Mouse (Mus musculus) lung, postnatal 14 days (tissue): Measurements from ENCODE around the gene Wdr4.
A peak's percentile ranks its signal among the peaks of the same experiment; 100 is the strongest.

ENCODE experiments used
- DNase-seq: peaks from one replicate; pipeline ENCODE4 v3.0.0; 2021

Gene Wdr4

GRCm38 (mm10) chr17:31492416-31492815 lies 27.4 kb downstream of the Wdr4 start:
- peak; percentile 83 for DNase-seq

DNA sequence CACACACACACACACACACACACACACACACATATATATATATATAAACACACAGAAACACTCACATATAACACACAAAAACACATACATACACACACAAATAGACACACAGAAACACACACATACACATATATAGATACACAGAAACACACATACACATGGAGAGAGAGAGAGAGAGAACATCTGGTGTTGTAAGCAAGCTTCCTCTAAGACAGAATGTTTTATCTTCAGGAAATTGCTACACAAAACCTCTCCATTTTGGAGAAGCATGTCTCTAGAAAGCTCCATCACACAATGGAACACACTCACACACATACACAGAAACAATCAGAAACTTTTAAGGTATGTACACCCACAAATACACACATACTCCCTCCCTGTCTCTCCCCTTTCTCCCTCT lies 28.4 kb downstream of the Wdr4 start:
- no peak for DNase-seq

DNA sequence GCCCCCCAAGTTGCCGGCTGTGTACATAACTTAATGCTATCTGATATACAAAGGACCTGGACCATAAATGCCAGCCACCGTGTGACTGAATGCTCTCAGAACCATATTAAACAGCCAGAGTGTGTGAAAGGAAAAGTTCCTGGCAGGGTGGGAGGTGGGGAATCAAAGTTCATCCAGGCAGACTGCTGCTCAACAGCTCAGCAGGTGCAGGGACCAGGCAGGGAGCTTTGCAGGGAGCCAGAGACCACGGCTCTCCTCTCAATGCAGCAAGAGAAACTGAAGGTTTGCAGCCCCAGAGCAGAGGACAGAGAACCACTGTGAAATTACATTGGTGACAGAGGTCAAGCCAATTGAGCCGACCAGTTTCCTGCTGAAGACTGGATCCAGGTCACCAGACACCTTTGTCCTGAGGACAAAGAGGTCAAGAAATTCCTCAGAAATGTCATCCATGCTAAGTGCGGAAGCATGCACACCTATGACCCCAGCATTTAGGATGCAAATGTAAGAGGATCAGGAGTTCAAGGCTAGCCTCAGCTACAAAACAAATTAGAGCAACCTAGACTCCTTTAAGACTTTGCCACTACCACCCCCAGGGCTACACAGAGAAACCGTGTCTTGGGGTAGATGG lies 32.2 kb downstream of the Wdr4 start:
- no peak for DNase-seq

DNA sequence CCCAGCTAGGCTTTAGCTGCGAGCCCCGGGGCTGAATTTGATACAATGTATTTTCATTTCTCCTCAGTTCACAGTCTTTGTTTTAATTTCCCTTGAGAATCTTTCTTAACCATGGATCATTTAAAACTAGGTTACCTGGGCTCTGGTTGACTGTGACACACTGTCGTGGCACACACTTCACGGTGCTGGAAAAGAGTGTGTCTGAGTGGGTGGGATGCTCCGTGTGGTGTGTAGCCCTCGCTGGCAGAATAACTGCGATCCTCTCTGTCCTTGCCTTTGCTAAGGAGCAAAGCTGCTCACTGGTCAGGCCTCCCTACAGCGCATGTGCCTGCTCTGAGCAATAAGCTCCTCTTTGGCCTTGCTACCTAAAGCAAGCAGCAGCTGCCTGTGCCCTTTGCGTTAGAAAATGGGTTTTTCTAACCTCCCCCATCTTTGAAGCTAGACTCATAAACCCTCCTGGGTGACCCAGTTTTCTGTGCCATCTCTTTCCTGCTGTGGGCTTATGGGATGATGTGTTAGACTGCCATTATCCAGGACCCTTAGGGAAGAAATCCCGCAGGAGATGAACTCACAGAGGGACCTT lies 33.1 kb downstream of the Wdr4 start:
- DNase-seq: no peak

- no peak for DNase-seq
Measured at GRCm38 (mm10) chr17:31479108-31479844, 40.5 kb downstream of the Wdr4 start.

DNA sequence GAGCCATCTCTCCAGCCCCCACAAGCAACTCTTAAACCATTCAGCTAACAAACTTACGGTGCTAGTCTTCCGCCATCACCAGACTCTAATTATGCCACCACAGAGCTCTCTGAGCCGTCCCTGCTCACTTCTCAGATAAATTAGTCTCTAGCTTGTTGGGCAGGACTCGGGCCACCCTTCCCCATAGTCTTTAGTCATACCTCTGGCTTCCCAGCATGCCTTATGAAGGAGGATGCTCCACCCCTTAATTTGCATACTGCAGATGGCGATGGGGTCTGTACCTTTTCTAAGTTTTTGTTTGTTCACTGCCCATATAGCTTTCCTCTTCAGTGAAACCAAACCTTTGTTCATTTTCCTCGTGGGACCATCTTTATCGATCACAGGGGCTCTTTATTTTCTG lies 41.2 kb downstream of the Wdr4 start:
- DNase-seq: no peak

DNA sequence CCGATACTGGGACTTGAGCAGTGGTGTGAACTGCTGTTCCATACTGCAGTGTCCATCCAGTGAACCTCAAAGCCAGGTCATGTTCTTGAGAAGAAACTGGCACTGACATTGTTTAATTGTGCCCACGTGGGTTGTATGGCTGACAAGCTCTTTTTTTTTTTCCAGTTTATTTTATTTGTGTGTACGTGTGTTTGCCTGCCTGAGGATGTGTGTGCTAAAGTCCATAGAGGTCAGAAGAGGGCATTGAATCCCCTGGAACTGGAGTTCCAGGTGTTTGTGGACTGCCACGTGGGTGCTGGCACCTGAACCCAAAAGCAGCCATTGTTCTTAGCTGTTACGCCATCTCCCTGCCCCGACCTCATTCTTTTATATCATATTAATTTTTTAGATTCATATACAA lies 45.4 kb downstream of the Wdr4 start:
- no peak for DNase-seq

GRCm38 (mm10) chr17:31470766-31471418 lies 48.9 kb downstream of the Wdr4 start:
- no peak for DNase-seq

DNA sequence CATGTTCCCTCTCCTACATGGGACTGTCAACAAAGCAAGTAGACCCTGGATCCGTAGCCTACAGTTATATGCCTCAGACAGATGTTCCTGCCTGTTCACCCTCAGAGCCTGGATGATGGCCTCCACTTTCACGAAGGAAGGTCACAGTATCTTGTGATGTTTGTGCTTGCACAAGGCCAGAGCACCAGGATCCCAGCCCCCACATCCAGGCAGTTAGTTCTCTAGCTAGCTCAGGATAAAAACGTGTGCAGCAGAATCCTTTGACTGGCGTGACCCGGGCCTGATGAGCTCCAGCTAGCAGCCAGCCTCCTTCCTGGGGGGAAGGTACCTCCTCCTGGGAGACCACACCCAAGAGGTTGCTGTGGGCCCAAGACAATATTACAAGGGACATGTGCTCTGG lies 51.3 kb downstream of the Wdr4 start:
- no peak for DNase-seq

GRCm38 (mm10) chr17:31466854-31467253 lies 52.9 kb downstream of the Wdr4 start:
- DNase-seq: no peak

DNA sequence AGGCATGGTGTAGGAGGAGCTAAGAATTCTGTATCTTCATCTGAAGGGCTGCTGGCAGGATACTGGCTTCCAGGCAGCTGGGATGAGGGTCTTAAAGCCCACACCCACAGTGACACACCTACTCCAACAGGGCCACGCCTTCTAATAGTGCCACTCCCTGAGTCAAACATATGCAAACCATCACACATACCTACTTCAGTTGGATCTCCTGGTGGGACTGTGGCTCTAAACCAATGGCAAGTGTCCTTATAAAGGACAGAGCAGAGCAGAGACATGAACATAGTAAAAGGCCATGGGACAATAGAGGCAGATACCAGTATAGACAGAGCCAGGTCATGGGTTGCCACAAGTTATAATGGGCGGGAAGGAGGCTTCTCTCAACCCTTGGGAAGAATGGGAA lies 57.3 kb downstream of the Wdr4 start:
- no peak for DNase-seq

DNA sequence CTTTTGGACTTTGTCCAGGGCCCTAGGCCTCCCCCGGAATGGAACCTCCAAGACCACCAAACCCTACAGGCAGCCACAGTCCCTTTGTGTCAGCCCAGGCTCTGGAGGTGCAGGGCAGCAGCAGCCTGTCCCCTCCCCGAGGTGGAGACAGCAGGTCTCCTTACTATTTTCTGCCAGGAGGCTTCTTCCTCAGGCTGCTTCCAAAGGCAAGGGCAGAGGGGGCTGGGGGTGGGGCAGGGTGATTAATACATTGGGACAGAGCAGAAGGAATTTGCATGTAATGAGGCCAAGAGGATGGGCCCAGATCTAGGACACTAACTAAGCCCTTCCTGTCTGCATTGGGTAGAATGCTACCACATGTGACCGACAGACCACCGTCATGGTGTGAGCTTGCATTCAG lies 59.4 kb downstream of the Wdr4 start:
- no peak for DNase-seq

- peak; percentile 82 for DNase-seq
Measured at GRCm38 (mm10) chr17:31456723-31457567, 62.8 kb downstream of the Wdr4 start.

- DNase-seq: no peak
Measured at GRCm38 (mm10) chr17:31454056-31454455, 65.7 kb downstream of the Wdr4 start.

DNA sequence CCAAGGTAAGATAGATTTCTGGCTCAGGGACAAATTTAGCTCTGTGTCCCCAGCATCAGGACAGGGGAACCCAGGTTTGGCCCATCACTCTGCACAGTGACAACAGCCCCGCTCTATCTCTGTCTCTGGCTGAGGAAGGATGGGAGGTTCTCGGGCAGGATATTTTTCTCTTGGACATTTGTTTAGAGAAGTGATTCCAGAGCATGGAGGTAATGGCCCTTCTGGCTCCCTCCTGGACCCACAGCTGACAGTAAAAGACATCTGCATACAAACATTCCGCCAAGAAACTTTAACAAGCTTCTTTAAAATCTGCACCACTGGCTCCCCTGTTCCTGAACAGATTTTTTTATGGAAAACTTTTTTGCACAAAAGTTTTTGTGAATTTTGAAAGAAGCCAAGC lies 66.3 kb downstream of the Wdr4 start:
- DNase-seq: peak; percentile 32

DNA sequence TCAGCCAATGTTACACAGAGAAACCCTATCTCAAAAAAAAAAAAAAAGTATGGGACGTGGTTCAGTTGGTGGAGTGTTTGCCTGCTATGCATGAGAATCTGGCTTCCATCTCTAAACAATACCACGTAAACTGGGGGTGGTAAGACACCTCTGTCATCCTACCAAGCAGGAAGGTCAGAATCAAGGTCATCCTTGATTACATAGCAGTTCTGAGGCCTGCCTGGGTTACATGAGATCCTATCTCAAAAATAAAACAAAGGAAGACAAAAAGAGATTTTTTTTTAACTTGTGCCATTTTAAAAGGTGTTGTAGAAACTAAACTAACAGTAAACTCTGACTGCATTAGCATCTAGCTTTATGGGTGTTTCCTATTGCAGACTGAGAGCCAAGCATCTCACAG lies 67.0 kb downstream of the Wdr4 start:
- DNase-seq: no peak

- DNase-seq: no peak
Measured at GRCm38 (mm10) chr17:31451179-31451708, 68.5 kb downstream of the Wdr4 start.

DNA sequence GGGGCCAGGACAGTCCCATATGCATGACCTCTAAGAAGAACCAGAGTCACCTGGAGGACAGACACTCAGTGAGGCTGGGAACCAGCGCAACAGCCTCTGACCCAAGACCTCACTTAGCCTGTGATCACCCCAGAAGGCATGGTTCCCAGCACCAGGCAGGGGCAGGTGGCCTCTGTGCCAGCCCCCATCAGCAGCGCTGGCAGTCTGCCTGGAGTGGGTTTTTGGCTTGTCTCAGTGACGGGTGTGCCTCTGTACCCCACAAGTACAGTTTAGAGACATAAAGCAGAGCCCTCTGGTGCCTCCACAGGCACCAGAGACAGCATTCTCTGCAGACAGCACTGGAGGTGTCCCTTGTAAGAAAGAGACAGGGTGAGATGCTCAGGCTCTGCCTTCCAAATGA lies 69.6 kb downstream of the Wdr4 start:
- DNase-seq: no peak

DNA sequence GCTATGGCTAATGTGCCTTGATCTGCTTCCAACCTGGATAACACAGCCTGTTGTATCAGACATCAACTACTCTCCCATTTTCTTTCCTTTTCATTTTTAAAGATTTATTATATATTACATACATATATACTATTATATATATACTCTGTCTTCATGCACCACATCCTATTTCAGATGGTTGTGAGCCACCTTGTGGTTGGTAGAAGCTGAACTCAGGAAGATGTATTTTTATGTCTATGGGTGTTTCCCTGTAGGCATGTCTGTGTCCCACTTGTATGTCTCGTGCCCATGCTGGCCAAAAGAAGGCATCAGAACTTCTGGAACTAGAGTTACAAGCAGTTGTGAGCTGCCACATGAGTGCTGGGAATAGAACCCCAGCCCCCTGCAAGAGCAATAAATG lies 71.3 kb downstream of the Wdr4 start:
- DNase-seq: no peak

DNA sequence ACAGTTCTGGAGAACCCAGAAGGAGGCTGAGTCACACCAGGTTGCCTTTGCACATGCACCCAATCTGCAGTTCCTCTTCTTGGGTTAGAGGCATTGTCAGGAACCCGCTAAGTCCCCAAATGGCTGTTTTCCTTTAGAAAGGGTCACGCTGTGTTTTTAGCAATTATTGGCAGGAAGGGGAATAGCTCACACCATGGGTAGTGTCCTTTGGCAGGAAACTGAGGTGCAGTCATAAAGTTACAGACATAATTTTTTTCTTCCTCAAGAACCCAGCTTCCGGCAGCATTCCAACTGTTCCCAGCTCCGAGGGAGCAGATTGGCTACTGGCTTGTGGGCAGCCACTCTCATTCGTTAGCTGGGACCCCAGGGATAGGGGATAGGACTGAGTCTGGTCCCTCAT lies 72.0 kb downstream of the Wdr4 start:
- DNase-seq: no peak

- DNase-seq: peak; percentile 63
Measured at GRCm38 (mm10) chr17:31445061-31445731, 74.6 kb downstream of the Wdr4 start.
